In the genomic region with DNA sequence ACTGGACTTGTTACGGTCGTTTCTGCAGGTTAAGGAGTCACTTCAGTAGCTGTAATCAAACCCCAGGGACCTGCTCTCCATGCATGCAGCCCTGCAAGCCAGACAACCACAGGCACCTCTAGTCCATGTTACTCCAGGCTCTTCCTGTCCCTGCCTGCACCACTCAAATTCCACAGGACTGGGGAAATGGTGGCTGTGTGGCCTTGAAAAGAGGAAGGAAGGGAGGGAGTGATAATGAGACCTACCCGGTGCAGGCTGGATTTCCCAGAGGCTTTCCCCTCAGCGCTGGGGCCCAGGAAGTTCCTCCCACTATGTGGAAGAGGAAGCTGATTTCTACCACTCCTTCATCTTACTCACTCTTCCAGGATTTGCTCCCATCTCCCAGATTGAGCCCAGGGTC, we compare ENCODE assay signal across 21 mouse cellular contexts.
DNase-seq lines count a peak whose midpoint lies in the region; ATAC-seq and TF ChIP-seq lines count a peak whose summit lies in the region.
"Had no signal": no experiment of that assay in that cellular context is flagged by ENCODE, and none has a peak within 500 bp of the region (broad histone marks: within the 10 kb centered on the region; RNA-seq: fewer than 3 reads in every experiment).

No protein-coding gene starts in this region.

- WGBS in lung, postnatal 0 days: 35% methylated on average over 4 of the region's 4 CpGs
- WGBS in liver, adult 2 months: 44% methylated on average over 4 of the region's 4 CpGs

- H3K4me2 ChIP-seq in lung, postnatal 0 days (replicated peaks; ENCODE audit: low read depth, low read length): no peak overlapping the region
- H3K4me2 ChIP-seq: embryonic facial prominence, embryonic 15.5 days; kidney, embryonic 15.5 days; limb, embryonic 12.5 days; lung, embryonic 15.5 days; midbrain, embryonic 12.5 days; neural tube, embryonic 12.5 days had no signal

- no peak for TF ChIP-seq POLR2A in liver, adult 2 months (IDR thresholded peaks at IDR 0.05; ENCODE audit: extremely low read depth, insufficient read depth, low read length)

- no peak overlapping the region for H3K27ac ChIP-seq in lung, postnatal 0 days (ENCODE audit: low read length)
- H3K27ac ChIP-seq in liver, adult 2 months (replicated peaks; ENCODE audit: insufficient read depth, low read depth, low read length): no peak overlapping the region
- H3K27ac ChIP-seq: embryonic facial prominence, embryonic 15.5 days; hindbrain, embryonic 10.5 days; hindbrain, postnatal 0 days; kidney, embryonic 15.5 days; limb, embryonic 12.5 days; lung, embryonic 15.5 days; midbrain, embryonic 12.5 days; neural tube, embryonic 12.5 days had no signal

- no peaks in the 10 kb centered on the region for H3K27me3 ChIP-seq in lung, postnatal 0 days (replicated peaks; ENCODE audit: insufficient read depth, low read length)
- H3K27me3 ChIP-seq in liver, adult 2 months (ENCODE audit: control insufficient read depth, insufficient read depth, low read length): no peaks in the 10 kb centered on the region
- H3K27me3 ChIP-seq: embryonic facial prominence, embryonic 15.5 days; kidney, embryonic 15.5 days; limb, embryonic 12.5 days; lung, embryonic 15.5 days; midbrain, embryonic 12.5 days; neural tube, embryonic 12.5 days had no signal

- no peaks in the 10 kb centered on the region for H3K36me3 ChIP-seq in lung, postnatal 0 days (ENCODE audit: insufficient read depth, low read length)
- H3K36me3 ChIP-seq in liver, adult 2 months (ENCODE audit: control insufficient read depth, insufficient read depth, low read length): no peaks in the 10 kb centered on the region
- H3K36me3 ChIP-seq: embryonic facial prominence, embryonic 15.5 days; hindbrain, embryonic 10.5 days; kidney, embryonic 15.5 days; limb, embryonic 12.5 days; lung, embryonic 15.5 days; midbrain, embryonic 12.5 days; neural tube, embryonic 12.5 days had no signal

- H3K9ac ChIP-seq in lung, postnatal 0 days (replicated peaks; ENCODE audit: low read depth): no peak overlapping the region
- H3K9ac ChIP-seq in liver, adult 2 months (ENCODE audit: low read depth, low read length): no peak overlapping the region
- H3K9ac ChIP-seq: embryonic facial prominence, embryonic 15.5 days; kidney, embryonic 15.5 days; limb, embryonic 12.5 days; lung, embryonic 15.5 days; midbrain, embryonic 12.5 days; neural tube, embryonic 12.5 days had no signal

- DNase-seq in heart, postnatal 10 days: peak; percentile 4 to 7
- no peak for DNase-seq in heart, postnatal 14 days
- DNase-seq in lung, postnatal 0 days (ENCODE audit: low spot score): peak; percentile 28
- DNase-seq in lung, postnatal 25 days (ENCODE audit: low spot score): no peak
- peak; percentile 6 for DNase-seq in liver, adult 2 months (ENCODE audit: extremely low read depth, low read depth, low spot score)
- DNase-seq in adrenal gland, postnatal 10 days: no peak
- DNase-seq: cerebellum, postnatal 10 days; embryo, embryonic 11 days; thymus, postnatal 14 days had no signal

- no peaks in the 10 kb centered on the region for H3K9me3 ChIP-seq in lung, postnatal 0 days (ENCODE audit: low read length)
- H3K9me3 ChIP-seq: embryonic facial prominence, embryonic 15.5 days; hindbrain, embryonic 10.5 days; kidney, embryonic 15.5 days; limb, embryonic 12.5 days; lung, embryonic 15.5 days; midbrain, embryonic 12.5 days; neural tube, embryonic 12.5 days had no signal

- intact Hi-C loops in heart, postnatal 10 days (cut with DNase I): no loop called here
- intact Hi-C loops in heart, postnatal 14 days (cut with DNase I): no loop called here

- TF ChIP-seq EP300 in lung, postnatal 0 days (IDR thresholded peaks at IDR 0.05): no peak

- ATAC-seq in lung, postnatal 0 days: peak; percentile 25; the same call in 1 of the 2 replicates
- 0 out of 2 replicates have a peak, but pooled peaks have one; percentile 41 for ATAC-seq in megakaryocyte-erythroid progenitor cell, adult 5-6 weeks (replicated peaks; ENCODE audit: low FRiP score, low TSS enrichment, poor library complexity, severe bottlenecking)
- ATAC-seq in frontal cortex, adult (ENCODE audit: low TSS enrichment): no peak
- ATAC-seq: forebrain, embryonic 16.5 days; hindbrain, postnatal 0 days; intestine, postnatal 0 days had no signal

- no peaks in the 10 kb centered on the region for H3K4me1 ChIP-seq in lung, postnatal 0 days (ENCODE audit: insufficient read depth, low read depth, low read length)
- H3K4me1 ChIP-seq in liver, adult 2 months (ENCODE audit: control insufficient read depth, insufficient read depth, low read length): peaks cover 2% of the 10 kb centered on the region; the same call in 1 of the 2 replicates
- H3K4me1 ChIP-seq: embryonic facial prominence, embryonic 15.5 days had no signal

- TF ChIP-seq CTCF in lung, postnatal 0 days (IDR thresholded peaks at IDR 0.05): no peak
- no peak for TF ChIP-seq CTCF in liver, adult 2 months (IDR thresholded peaks at IDR 0.05; ENCODE audit: low read depth, low read length)

- H3K79me2 ChIP-seq in liver, adult 2 months (ENCODE audit: control insufficient read depth, insufficient read depth, low read length): no peaks in the 10 kb centered on the region

- no peak overlapping the region for H3K4me3 ChIP-seq in lung, postnatal 0 days (ENCODE audit: low read depth, low read length)
- H3K4me3 ChIP-seq in liver, adult 2 months (ENCODE audit: insufficient read depth, low read depth, low read length): no peak overlapping the region
- H3K4me3 ChIP-seq: embryonic facial prominence, embryonic 15.5 days; hindbrain, embryonic 10.5 days; kidney, embryonic 15.5 days; limb, embryonic 12.5 days; lung, embryonic 15.5 days; midbrain, embryonic 12.5 days; neural tube, embryonic 12.5 days had no signal

Comparison
In these comparisons a context has a peak if more than half of its experiments do, and no peak if none do; other contexts are left out.
1. DNase-seq: peak in heart, postnatal 10 days (2 of 2), lung, postnatal 0 days (single experiment) and liver, adult 2 months (single experiment); none in heart, postnatal 14 days (0 of 2), lung, postnatal 25 days (single experiment) and adrenal gland, postnatal 10 days (single experiment).